Mouse (Mus musculus) gastrocnemius, adult 18-20 months (tissue): ENCODE data around the gene Zc3h7b. TPM values are rescaled to one million over a fixed set of nuclear protein-coding genes. Genes with fewer than 3 reads are reported as not detected.
A peak's percentile ranks its signal among the peaks of the same experiment; 100 is the strongest.
"Not testable (repeated sequence)": the region's sequence is repeated elsewhere in the genome, so short reads cannot be mapped to it uniquely, and the experiment has no call there.

Source experiments
- DNase-seq: peaks from one replicate; pipeline ENCODE4 v3.0.0; 2021; ENCODE audit warnings: low spot score
- long read RNA-seq, 2 experiments: library from polyadenylated mRNA; stranded (forward); transcript quantifications; one replicate each; pipeline ENCODE4 v2.0.0; 2021
- total RNA-seq, 2 experiments: library from RNA; stranded (reverse); gene quantifications; 2 replicates each; pipeline ENCODE4 v1.2.3; 2021

The Zc3h7b gene
- total RNA-seq: 10 to 100 TPM; 32.7 to 34.2 TPM
- long read RNA-seq, experiment 1, full-length matches to known transcripts: 1 of 6 reads
- long read RNA-seq, experiment 1, partial matches to known transcripts: 3 of 6 reads
- long read RNA-seq, experiment 1, other reads (novel, unspliced or antisense): 2 of 6 reads
- long read RNA-seq, experiment 2, partial matches to known transcripts: 1 of 8 reads
- long read RNA-seq, experiment 2, other reads (novel, unspliced or antisense): 7 of 8 reads

- peak; percentile 72 for DNase-seq
These were observed at the start of gene Zc3h7b, which contains the start of gene Rangap1 for GRCm38 (mm10) chr15:81744992-81745600. Zc3h7b (plus strand) TSS chr15:81745057. Rangap1 (minus strand) TSS chr15:81745530.

GRCm38 (mm10) chr15:81697175-81697574, 47.7 kb upstream of the Zc3h7b start, which contains the start of gene Chadl:
Chadl (minus strand) TSS chr15:81697287.
- DNase-seq: no peak

- peak; percentile 39 for DNase-seq
These were observed 47.0 kb upstream of the Zc3h7b start for GRCm38 (mm10) chr15:81697847-81698246.

GRCm38 (mm10) chr15:81698532-81698931, 46.3 kb upstream of the Zc3h7b start:
- DNase-seq: no peak

GRCm38 (mm10) chr15:81700161-81700560, 44.7 kb upstream of the Zc3h7b start:
- DNase-seq: no peak

GRCm38 (mm10) chr15:81700601-81701000, 44.3 kb upstream of the Zc3h7b start:
- no peak for DNase-seq

GRCm38 (mm10) chr15:81701350-81701749, 43.5 kb upstream of the Zc3h7b start:
- not testable (repeated sequence) for DNase-seq

- DNase-seq: no peak
These were observed 42.4 kb upstream of the Zc3h7b start for GRCm38 (mm10) chr15:81702306-81703093.

- no peak for DNase-seq
These were observed 41.8 kb upstream of the Zc3h7b start for GRCm38 (mm10) chr15:81703094-81703489.

- no peak for DNase-seq
These were observed 35.9 kb upstream of the Zc3h7b start for GRCm38 (mm10) chr15:81708991-81709390.

- peak; percentile 66 for DNase-seq
These were observed 35.2 kb upstream of the Zc3h7b start for GRCm38 (mm10) chr15:81709686-81710085.

GRCm38 (mm10) chr15:81710801-81711200, 34.1 kb upstream of the Zc3h7b start:
- no peak for DNase-seq

- no peak for DNase-seq
These were observed 31.1 kb upstream of the Zc3h7b start for GRCm38 (mm10) chr15:81713742-81714141.

GRCm38 (mm10) chr15:81718336-81719138, 26.3 kb upstream of the Zc3h7b start:
- no peak for DNase-seq

GRCm38 (mm10) chr15:81719139-81719531, 25.7 kb upstream of the Zc3h7b start:
- DNase-seq: no peak

- DNase-seq: no peak
These were observed 22.5 kb upstream of the Zc3h7b start for GRCm38 (mm10) chr15:81722361-81722760.

GRCm38 (mm10) chr15:81723653-81724052, 21.2 kb upstream of the Zc3h7b start:
- no peak for DNase-seq

GRCm38 (mm10) chr15:81725965-81726364, 18.9 kb upstream of the Zc3h7b start:
- DNase-seq: no peak

- DNase-seq: no peak
These were observed 15.5 kb upstream of the Zc3h7b start for GRCm38 (mm10) chr15:81729241-81729791.

GRCm38 (mm10) chr15:81729792-81730635, 14.8 kb upstream of the Zc3h7b start:
- peak; percentile 99 for DNase-seq
